Mouse (Mus musculus) testis, postnatal 10 days (tissue): ENCODE results near the gene Zscan4-ps1.
"Not testable (repeated sequence)": the region's sequence is repeated elsewhere in the genome, so short reads cannot be mapped to it uniquely, and the experiment has no call there.

Experiments used
- DNase-seq: peaks from one replicate; pipeline ENCODE4 v3.0.0; 2021; ENCODE audit warnings: low spot score

Gene Zscan4-ps1

GRCm38 (mm10) chr7:11069591-11069990 is at the start of gene Zscan4-ps1:
Zscan4-ps1 (minus strand) TSS chr7:11069691.
- DNase-seq, result not testable (repeated sequence)
